Mouse (Mus musculus): ENCODE measurements around the gene Fitm1.
A peak's percentile ranks its signal among the peaks of the same experiment; 100 is the strongest.

Gene Fitm1

DNA sequence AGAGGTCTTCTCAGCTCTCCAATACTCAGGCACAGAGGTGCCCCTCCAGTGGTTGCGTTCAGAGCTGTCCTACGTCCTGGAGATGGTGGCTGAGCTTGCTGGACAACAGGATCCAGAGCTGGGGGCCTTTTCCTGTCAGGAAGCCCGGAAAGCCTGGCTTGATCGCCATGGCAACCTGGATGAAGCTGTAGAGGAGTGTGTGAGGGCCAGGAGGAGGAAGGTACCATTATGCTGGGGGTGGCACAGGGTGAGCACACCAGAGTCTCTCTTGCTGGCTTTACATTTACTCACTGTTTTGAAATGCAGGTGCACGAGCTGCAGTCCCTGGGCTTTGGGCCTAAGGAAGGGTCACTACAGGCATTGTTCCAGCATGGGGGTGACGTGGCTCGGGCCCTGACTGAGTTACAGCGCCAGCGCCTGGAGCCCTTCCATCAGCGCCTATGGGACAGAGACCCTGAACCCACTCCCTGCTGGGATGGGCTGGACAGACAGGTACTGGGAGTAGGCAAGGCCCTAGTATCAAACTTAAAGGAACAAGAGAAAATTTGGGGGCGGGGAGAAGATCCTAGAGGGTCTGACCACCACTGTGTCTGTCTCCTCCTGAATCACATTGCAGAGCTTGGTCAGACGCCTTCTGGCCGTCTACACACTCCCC, 20.7 kb downstream of the Fitm1 start:
- no peak for DNase-seq (ENCODE audit: low read depth, low spot score)

DNA sequence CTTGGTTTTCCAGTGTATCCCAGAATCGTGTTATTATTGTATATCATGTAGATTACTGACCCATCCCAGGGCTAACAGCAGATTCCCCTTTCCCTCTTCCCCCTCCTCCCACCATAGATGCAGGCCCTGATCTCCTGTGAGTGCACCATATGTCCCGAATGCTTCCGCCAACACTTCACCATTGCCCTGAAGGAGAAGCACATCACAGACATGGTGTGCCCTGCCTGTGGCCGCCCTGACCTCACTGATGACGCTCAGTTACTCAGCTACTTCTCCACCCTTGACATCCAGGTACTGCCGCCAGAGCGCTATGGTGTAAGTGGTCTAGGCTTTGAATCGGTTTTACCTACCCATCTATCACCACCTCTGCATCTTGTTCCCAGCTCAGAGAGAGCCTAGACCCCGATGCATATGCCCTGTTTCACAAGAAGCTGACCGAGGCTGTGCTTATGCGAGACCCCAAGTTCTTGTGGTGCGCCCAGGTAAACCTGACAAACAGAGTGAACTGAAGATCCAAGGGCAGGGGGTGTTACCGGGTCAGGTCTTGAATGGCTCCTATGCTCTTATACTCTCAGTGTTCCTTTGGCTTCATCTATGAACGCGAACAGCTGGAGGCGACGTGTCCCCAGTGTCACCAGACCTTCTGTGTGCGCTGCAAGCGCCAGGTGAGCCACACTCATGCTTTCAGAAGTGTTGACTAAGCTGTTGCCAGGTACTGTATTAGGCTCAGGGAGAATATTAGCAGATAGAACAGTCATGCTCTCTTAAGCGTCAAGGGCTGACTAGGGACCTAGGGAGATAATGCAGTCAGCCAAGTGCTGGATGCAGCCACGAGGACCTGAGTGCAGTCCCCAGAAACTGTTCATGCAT, 23.3 kb downstream of the Fitm1 start:
- no peak for DNase-seq (ENCODE audit: low read depth, low spot score)

DNA sequence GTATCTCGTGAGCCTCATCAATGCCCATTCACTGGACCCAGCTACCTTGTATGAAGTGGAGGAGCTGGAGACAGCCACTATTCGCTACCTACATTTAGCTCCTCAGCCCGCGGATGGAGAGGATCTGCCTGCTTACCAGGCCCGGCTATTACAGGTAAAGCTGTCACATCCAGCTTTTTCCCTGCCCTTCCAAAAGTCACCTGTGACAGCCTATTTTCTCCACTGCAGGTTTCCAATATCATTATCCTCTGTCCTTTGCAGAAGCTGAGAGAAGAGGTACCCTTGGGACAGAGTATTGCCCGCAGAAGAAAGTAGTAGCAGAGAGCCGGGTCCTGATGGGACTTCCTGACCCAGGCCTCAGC, 27.8 kb downstream of the Fitm1 start, which contains the start of gene Irf9:
TSS of gene Irf9 (plus strand) at position 301 of the 362 bp plus-strand sequence.
- no peak for DNase-seq (ENCODE audit: low read depth, low spot score)

DNA sequence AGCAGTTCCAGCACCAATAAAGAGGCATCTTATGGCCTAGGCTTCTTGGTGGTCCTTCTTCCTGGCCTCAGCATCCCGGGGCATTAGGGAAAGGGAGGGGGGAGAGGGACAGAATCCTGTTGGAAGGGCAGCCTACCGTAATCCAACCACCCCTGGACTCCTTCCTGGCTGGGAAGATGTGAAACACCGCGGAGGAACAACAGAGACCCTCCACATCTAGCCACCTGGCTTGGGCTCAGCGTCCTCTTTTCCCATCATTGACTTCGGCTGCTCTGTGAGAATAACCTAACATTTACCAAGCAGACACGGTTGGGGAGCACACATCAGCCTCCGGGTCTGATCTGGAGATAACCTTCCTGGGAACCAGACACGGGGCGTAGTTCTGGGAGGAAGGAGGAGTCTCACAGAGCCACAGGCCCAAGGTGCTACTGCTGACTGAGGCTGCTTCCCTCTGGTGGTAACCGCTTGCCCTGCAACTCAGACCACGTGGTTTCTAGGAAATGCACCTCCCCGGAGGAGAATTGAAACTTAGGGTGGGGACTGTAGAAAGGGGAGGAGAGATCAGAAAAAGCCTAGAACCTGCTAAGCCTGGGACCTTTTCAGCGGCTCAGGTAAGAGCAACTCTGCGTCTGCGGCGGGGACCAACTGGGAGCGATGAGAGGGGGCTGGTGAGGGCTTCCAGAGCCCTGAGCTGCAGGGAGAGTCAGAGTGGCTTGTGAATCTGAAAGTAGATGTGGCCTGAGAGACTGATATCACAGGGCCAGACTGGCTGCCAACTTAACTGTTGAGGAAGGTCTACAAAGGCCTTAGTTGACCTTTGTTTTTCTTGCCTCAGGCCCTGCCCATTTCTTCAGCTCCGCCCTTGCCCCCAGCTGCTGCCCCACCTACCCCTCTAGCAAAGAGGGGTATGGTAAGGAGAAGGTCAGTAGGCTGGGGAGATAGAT, 28.5 kb downstream of the Fitm1 start:
- DNase-seq (ENCODE audit: low read depth, low spot score) = peak; percentile 94

DNA sequence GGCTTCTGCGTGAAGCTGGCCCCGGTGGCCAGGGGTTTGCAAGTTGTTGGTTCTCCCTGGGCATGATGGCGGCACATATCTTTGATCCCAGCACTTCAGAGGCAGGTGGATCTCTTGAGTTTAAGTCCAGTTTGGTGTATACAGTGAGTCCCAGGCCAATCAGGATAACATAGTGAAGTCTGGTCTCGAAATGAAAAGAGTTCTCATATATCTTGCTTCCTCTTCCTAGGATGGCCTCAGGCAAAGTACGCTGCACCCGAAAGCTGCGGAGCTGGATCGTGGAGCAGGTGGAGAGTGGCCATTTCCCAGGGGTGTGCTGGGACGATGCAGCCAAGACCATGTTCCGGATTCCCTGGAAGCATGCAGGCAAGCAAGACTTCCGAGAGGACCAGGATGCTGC, 29.4 kb downstream of the Fitm1 start:
- no peak for DNase-seq (ENCODE audit: low read depth, low spot score)

DNA sequence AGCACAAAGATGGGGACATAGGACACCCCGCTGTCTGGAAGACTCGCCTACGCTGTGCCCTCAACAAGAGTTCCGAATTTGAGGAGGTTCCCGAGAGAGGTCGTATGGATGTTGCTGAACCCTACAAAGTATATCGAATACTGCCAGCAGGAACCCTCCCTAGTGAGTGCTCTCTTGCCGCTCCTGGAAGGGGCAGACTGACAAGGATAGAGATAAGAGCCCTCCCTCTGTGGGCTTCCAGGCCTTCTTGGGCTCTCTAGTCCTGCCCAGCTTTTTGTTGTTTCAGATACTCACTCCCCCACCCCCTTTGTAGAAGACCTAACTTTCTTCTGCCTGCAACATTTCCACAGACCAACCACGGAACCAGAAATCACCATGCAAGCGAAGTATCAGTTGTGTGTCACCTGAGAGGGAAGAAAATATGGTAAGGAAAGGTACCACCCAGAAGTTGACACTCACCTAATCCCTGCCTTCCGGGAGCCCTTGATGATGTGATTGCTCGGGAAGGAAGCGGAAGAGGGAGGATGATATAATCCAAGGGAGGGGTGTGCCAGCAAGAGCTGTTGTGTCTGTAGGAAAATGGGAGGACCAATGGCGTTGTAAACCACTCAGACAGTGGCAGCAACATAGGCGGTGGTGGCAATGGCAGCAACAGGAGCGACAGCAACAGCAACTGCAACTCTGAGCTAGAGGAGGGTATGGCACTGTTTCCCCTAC, 30.5 kb downstream of the Fitm1 start:
- DNase-seq (ENCODE audit: low read depth, low spot score) = no peak

DNA sequence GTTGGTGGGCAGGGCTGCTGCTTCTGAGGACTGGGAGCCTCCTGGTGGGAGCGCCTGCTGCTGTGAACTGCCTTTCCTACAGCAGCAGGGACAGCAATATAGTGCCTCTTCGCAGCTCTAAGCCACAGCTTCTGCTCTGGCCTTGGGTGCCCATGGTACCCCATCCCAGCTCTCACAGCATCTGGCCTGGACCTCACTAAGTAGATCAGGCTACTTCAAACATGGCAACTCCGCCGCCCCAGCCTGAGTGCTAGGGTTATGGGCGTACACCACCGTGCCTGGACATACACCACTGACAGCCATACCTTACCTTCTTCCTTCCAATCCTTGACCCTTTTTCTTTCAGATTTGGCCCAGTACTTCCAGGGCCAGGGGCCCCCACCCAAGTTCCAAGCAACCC, 32.9 kb downstream of the Fitm1 start:
- DNase-seq (ENCODE audit: low read depth, low spot score) = no peak

DNA sequence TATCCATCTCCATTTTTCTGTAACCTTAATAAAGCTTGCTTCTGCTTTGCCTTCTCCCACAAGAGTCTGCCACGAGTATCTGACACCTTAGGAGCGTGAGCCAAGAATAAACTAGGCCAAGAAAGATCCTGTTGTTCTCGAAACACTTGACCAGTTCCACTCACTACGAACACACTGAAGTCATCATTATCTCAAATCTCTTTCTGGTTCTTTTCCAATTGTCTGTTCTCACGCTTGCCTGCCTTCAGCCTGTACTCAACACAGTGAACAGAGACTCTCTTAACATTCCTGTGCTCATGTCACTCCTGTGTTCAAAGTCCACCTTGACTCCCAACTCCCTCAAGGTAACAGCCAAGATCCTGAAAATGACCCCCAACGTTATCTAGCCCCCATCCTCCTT, 37.9 kb downstream of the Fitm1 start:
- no peak for DNase-seq (ENCODE audit: low read depth, low spot score)

DNA sequence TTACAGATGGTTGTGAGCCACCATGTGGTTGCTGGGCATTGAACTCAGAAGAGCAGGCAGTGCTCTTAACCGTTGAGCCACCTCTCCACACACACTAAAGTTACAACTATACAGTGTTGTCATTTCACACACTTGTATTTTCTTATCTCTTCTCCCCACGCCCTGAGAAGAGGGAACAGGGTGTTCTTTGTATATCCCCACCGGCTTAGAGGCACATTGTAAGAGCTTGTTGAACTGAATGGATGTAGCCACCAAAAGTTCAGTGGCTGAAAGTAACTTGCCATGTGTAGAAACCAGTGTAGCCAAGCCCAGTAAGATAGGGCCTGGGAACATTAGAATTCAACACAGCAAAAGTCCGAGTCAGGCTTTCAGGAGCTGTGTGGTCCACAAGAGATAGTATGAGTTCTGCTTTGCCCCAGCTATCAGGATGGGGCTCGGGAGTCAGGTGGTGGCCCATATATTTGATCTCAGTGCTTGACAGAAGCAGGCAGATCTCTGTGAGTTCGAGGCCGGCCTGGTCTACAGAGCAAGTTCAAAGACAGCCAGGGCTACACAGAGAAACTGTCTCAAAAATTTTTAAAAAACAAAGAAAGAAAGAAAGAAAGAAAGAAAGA, 39.3 kb downstream of the Fitm1 start:
- peak; percentile 44 for DNase-seq (ENCODE audit: low read depth, low spot score)

DNA sequence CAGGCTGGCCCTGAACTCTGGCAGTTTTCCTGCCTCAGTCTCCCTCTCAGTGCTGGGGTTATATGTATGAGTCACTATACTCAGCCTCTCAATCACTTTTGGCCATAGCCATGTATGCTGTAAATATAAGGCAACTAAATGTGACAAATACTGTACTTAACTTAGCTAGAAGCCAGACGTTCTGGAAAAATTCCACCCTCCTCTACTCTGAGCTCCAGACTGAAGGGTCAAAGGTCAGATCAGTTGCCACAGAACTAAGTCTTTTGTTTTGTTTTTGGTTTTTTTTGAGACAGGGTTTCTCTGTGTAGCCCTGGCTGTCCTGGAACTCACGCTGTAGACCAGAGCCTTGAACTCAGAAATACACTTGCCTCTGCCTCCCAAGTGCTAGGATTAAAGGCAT, 40.5 kb downstream of the Fitm1 start:
- DNase-seq (ENCODE audit: low read depth, low spot score) = no peak

DNA sequence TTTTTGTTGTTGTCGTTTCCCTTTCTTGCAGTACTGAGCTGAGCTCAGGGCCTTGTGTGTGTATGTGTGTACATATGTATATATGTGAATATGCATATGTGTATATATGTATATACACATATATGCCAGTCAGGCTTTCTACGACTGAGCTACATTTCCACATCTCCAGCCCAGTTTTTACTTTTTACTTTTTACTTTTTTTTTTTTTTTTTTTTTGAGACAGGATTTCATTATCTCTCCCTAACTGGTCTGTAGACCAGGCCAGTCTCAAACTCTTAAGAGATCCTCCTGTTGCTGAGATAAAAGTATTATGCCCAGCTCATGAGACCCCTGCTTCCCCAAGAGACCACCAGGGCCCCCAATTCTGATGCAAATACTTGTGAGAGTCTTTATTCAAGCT, 41.4 kb downstream of the Fitm1 start:
- no peak for DNase-seq (ENCODE audit: low read depth, low spot score)

DNA sequence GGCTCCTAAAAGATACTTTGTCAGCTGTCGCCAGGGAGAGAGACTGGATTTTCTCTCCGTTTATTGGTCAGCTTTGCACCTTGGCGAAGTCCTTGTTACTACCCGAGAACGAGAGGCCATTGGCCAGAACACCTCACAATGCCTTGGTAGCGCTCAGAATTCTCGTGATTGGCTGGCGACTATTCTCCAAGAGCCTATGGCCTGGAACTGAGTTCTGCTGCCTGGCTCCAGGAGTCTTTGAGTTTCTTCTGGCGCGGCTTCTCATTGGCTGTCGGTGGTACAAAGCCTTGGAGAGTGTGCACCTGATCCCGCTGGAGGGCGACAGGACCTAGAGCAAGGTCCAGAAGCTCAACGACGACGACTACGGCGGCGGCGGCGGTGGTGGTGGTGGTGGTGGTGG, 42.4 kb downstream of the Fitm1 start, which contains the start of gene Rec8:
TSS of gene Rec8 (plus strand) at position 216 of the 400 bp plus-strand sequence.
- DNase-seq (ENCODE audit: low read depth, low spot score) = no peak

DNA sequence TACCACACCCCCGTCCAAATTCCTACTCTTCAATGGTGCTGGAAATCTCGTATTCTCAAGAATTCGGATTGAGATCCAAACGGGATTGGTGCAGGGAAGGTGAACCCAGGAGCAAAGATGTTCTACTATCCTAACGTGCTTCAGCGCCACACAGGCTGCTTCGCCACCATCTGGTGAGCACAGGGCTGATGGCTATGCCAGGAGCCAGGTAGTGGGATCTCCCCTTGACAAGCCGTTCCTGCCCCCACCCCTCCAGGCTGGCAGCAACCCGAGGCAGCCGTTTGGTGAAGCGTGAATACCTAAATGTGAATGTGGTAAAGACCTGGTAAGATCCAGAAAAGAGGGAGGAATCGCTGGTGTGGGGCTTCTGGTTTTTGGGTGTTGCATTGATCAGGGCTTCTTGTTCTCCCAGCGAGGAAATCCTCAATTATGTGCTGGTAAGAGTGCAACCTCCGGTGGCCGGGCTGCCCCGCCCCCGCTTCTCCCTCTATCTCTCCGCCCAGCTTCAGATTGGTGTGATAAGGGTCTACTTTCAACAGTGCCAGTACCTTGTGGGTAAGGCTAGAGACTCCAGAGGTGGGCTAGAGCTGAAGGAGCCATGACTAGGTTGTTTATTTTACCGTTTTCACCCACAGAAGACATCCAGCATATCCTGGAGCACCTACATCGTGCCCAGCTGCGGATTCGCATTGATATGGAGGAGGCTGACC, 43.2 kb downstream of the Fitm1 start:
- no peak for DNase-seq (ENCODE audit: low read depth, low spot score)
